Mouse (Mus musculus) limb, embryonic 10.5 days (tissue): Measurements from ENCODE around the gene Yipf2. TPM values are rescaled to one million over a fixed set of nuclear protein-coding genes. Genes with fewer than 3 reads are reported as not detected.

Source experiments
- DNase-seq: peaks from one replicate; pipeline ENCODE4 v3.0.0-alpha.2; 2017; ENCODE audit warnings: low spot score
- H3K27ac ChIP-seq: fragments of 300-500 bp; sonication (generic); 2 replicates; pipeline ENCODE4 v1.5.1; 2016; ENCODE audit warnings: mild to moderate bottlenecking
- H3K27me3 ChIP-seq: fragments of 300-500 bp; sonication (generic); 2 replicates; pipeline ENCODE4 v1.6.1; 2016; ENCODE audit warnings: low read depth, mild to moderate bottlenecking; ENCODE audit not compliant: poor library complexity, severe bottlenecking
- H3K36me3 ChIP-seq: fragments of 300-500 bp; sonication (generic); 2 replicates; pipeline ENCODE4 v1.6.1; 2016; ENCODE audit warnings: mild to moderate bottlenecking, moderate library complexity
- H3K4me1 ChIP-seq: fragments of 300-500 bp; sonication (generic); 2 replicates; pipeline ENCODE4 v1.6.1; 2016
- H3K4me3 ChIP-seq: fragments of 300-500 bp; sonication (generic); 2 replicates; pipeline ENCODE4 v1.5.1; 2016; ENCODE audit warnings: mild to moderate bottlenecking, moderate library complexity
- H3K9me3 ChIP-seq: fragments of 300-500 bp; sonication (generic); replicated peaks from 2 replicates; pipeline ENCODE4 v1.6.1; 2016; ENCODE audit warnings: mild to moderate bottlenecking
- WGBS: fragments of 180-500 bp; shearing (Covaris S2); methylation state at CpG from one replicate; pipeline ENCODE4 v1.1.7; 2016; 5-methylcytosine and 5-hydroxymethylcytosine counted together
- polyA plus RNA-seq: library from polyadenylated mRNA; unstranded; fragments of >200 nt; fragmentation: Nextera tagmentation; extraction: Ambion mirVana; gene quantifications from 2 replicates; pipeline ENCODE4 v1.2.1, GENCODE M21; 2016

Yipf2 gene
- polyA plus RNA-seq, 1 experiment from 2014 or later, result 26.2 TPM

GRCm38 (mm10) chr9:21591831-21592702 lies 561 bp downstream of the Yipf2 start:
- peak overlapping the region; percentile 93 for H3K4me3 ChIP-seq
- H3K9me3 ChIP-seq, result no peaks in the 10 kb centered on the region
- H3K4me1 ChIP-seq, result peaks cover 26% of the 10 kb centered on the region
- H3K36me3 ChIP-seq, result peaks cover 73% of the 10 kb centered on the region
- 22% methylated on average over 17 of the region's 17 CpGs for WGBS
- no peak for DNase-seq
- H3K27me3 ChIP-seq, result no peaks in the 10 kb centered on the region
- peak overlapping the region; percentile 85 for H3K27ac ChIP-seq

GRCm38 (mm10) chr9:21591127-21591830 lies 1.3 kb downstream of the Yipf2 start:
- H3K36me3 ChIP-seq, result peaks cover 74% of the 10 kb centered on the region
- 90% methylated on average over 6 of the region's 6 CpGs for WGBS
- H3K27me3 ChIP-seq, result no peaks in the 10 kb centered on the region
- H3K4me1 ChIP-seq, result peaks cover 26% of the 10 kb centered on the region
- no peak for DNase-seq
- no peaks in the 10 kb centered on the region for H3K9me3 ChIP-seq
- H3K4me3 ChIP-seq, result peak overlapping the region; percentile 93
- no peak overlapping the region for H3K27ac ChIP-seq

- no peak for DNase-seq
- H3K9me3 ChIP-seq, result no peaks in the 10 kb centered on the region
- WGBS, result 97% methylated on average over 5 of the region's 5 CpGs
- peaks cover 26% of the 10 kb centered on the region for H3K4me1 ChIP-seq
- H3K4me3 ChIP-seq, result no peak overlapping the region
- H3K36me3 ChIP-seq, result peaks cover 75% of the 10 kb centered on the region
- H3K27me3 ChIP-seq, result no peaks in the 10 kb centered on the region
- H3K27ac ChIP-seq, result no peak overlapping the region
These were observed 3.1 kb downstream of the Yipf2 start for GRCm38 (mm10) chr9:21589538-21589937.

- Histone ChIP-seq H3K9me3 (no peaks in the 10 kb centered on the region), H3K4me3 (no peak overlapping the region), H3K27ac (no peak overlapping the region), H3K36me3 (peaks cover 81% of the 10 kb centered on the region), H3K27me3 (no peaks in the 10 kb centered on the region), H3K4me1 (peaks cover 15% of the 10 kb centered on the region)
- 92% methylated on average over 8 of the region's 8 CpGs for WGBS
- DNase-seq, result no peak
These were observed 4.3 kb downstream of the Yipf2 start for GRCm38 (mm10) chr9:21588350-21588749.

- DNase-seq, result no peak
These were observed 4.8 kb downstream of the Yipf2 start for GRCm38 (mm10) chr9:21587678-21588349.

GRCm38 (mm10) chr9:21585401-21585800 lies 7.2 kb downstream of the Yipf2 start:
- H3K27me3 ChIP-seq, result no peaks in the 10 kb centered on the region
- 86% methylated on average over 1 of the region's 1 CpGs for WGBS
- peaks cover 100% of the 10 kb centered on the region for H3K36me3 ChIP-seq
- no peaks in the 10 kb centered on the region for H3K4me1 ChIP-seq
- no peaks in the 10 kb centered on the region for H3K9me3 ChIP-seq
- no peak overlapping the region for H3K27ac ChIP-seq
- DNase-seq, result no peak
- no peak overlapping the region for H3K4me3 ChIP-seq

More at GRCm38 (mm10) chr9:21587678-21588349, 4.8 kb downstream of the Yipf2 start:
- peaks cover 87% of the 10 kb centered on the region for H3K36me3 ChIP-seq
- H3K27ac ChIP-seq, result no peak overlapping the region
- 93% methylated on average over 23 of the region's 23 CpGs for WGBS
- H3K4me1 ChIP-seq, result peaks cover 11% of the 10 kb centered on the region; the same call in 1 of the 2 replicates
- no peaks in the 10 kb centered on the region for H3K9me3 ChIP-seq
- no peak overlapping the region for H3K4me3 ChIP-seq
- no peaks in the 10 kb centered on the region for H3K27me3 ChIP-seq

GRCm38 (mm10) chr9:21578226-21578625 lies 14.4 kb downstream of the Yipf2 start:
- no peaks in the 10 kb centered on the region for H3K9me3 ChIP-seq
- WGBS, result 81% methylated on average over 3 of the region's 3 CpGs
- peaks cover 98% of the 10 kb centered on the region for H3K36me3 ChIP-seq
- no peaks in the 10 kb centered on the region for H3K4me1 ChIP-seq
- DNase-seq, result no peak
- H3K27me3 ChIP-seq, result no peaks in the 10 kb centered on the region
- H3K27ac ChIP-seq, result no peak overlapping the region
- H3K4me3 ChIP-seq, result no peak overlapping the region

GRCm38 (mm10) chr9:21576286-21576685 lies 16.3 kb downstream of the Yipf2 start:
- H3K36me3 ChIP-seq, result peaks cover 98% of the 10 kb centered on the region
- no peak overlapping the region for H3K4me3 ChIP-seq
- DNase-seq, result no peak
- no peaks in the 10 kb centered on the region for H3K27me3 ChIP-seq
- H3K27ac ChIP-seq, result no peak overlapping the region
- H3K9me3 ChIP-seq, result no peaks in the 10 kb centered on the region
- 100% methylated on average over 1 of the region's 1 CpGs for whole genome bisulfite sequencing
- H3K4me1 ChIP-seq, result no peaks in the 10 kb centered on the region

- no peaks in the 10 kb centered on the region for H3K9me3 ChIP-seq
- no peaks in the 10 kb centered on the region for H3K4me1 ChIP-seq
- DNase-seq, result no peak
- 95% methylated on average over 10 of the region's 10 CpGs for WGBS
- peaks cover 98% of the 10 kb centered on the region for H3K36me3 ChIP-seq
- H3K27ac ChIP-seq, result no peak overlapping the region
- no peak overlapping the region for H3K4me3 ChIP-seq
- no peaks in the 10 kb centered on the region for H3K27me3 ChIP-seq
These were observed 17.4 kb downstream of the Yipf2 start for GRCm38 (mm10) chr9:21575253-21575652.

GRCm38 (mm10) chr9:21574012-21574801 lies 18.4 kb downstream of the Yipf2 start:
- 95% methylated on average over 8 of the region's 8 CpGs for WGBS
- H3K27me3 ChIP-seq, result no peaks in the 10 kb centered on the region
- H3K36me3 ChIP-seq, result peaks cover 98% of the 10 kb centered on the region
- no peak overlapping the region for H3K4me3 ChIP-seq
- no peaks in the 10 kb centered on the region for H3K4me1 ChIP-seq
- no peak overlapping the region for H3K27ac ChIP-seq
- no peaks in the 10 kb centered on the region for H3K9me3 ChIP-seq
- DNase-seq, result no peak

- H3K9me3 ChIP-seq, result no peaks in the 10 kb centered on the region
- H3K27ac ChIP-seq, result no peak overlapping the region
- peaks cover 3% of the 10 kb centered on the region; the same call in 1 of the 2 replicates for H3K4me1 ChIP-seq
- H3K4me3 ChIP-seq, result no peak overlapping the region
- 91% methylated on average over 8 of the region's 8 CpGs for WGBS
- H3K36me3 ChIP-seq, result peaks cover 67% of the 10 kb centered on the region
- DNase-seq, result no peak
- no peaks in the 10 kb centered on the region for H3K27me3 ChIP-seq
These were observed 23.9 kb downstream of the Yipf2 start for GRCm38 (mm10) chr9:21568657-21569255.

GRCm38 (mm10) chr9:21567051-21567450 lies 25.6 kb downstream of the Yipf2 start:
- WGBS, result 94% methylated on average over 2 of the region's 2 CpGs
- Histone ChIP-seq H3K4me3 (no peak overlapping the region), H3K27me3 (no peaks in the 10 kb centered on the region), H3K27ac (no peak overlapping the region), H3K36me3 (peaks cover 61% of the 10 kb centered on the region), H3K4me1 (peaks cover 3% of the 10 kb centered on the region; the same call in 1 of the 2 replicates), H3K9me3 (no peaks in the 10 kb centered on the region)
- no peak for DNase-seq
